Mouse (Mus musculus) effector memory CD4-positive, alpha-beta T cell, adult 5 months (primary cell): ENCODE results near the gene Ptpn4. TPM values are rescaled to one million over a fixed set of nuclear protein-coding genes. Genes with fewer than 3 reads are reported as not detected.

Experiments
- polyA plus RNA-seq: library from polyadenylated mRNA; unstranded; fragments of 100-300 nt; shearing (Covaris generic); gene quantifications from one replicate; pipeline ENCODE4 v1.2.1, GENCODE M21; 2017

The Ptpn4 gene
- polyA plus RNA-seq: 40.2 TPM

GRCm38 (mm10) chr1:119837035-119837751 is at the start of gene Ptpn4:
Ptpn4 (minus strand) TSS chr1:119837613.

GRCm38 (mm10) chr1:119648205-119649111 is 189.0 kb downstream of the Ptpn4 start, which contains the start of gene Epb41l5:
Epb41l5 (minus strand) TSS chr1:119649000.

Other genes with a start within 250 kb of the Ptpn4 start
- gene Epb41l5, start 188.6 kb downstream of the Ptpn4 start, polyA plus RNA-seq: 5.5 TPM
- gene Tmem177, start 75.6 kb upstream of the Ptpn4 start, polyA plus RNA-seq: 2.9 TPM
- not detected for gene Cfap221, start 159.6 kb upstream of the Ptpn4 start, polyA plus RNA-seq
- gene Sctr, start 169.3 kb upstream of the Ptpn4 start, polyA plus RNA-seq: not detected
- 3.7 TPM for gene Tmem37, start 236.5 kb upstream of the Ptpn4 start, polyA plus RNA-seq